Mouse (Mus musculus): Measurements from ENCODE around the gene Ccl6. TPM values are rescaled to one million over a fixed set of nuclear protein-coding genes. Genes with fewer than 3 reads are reported as not detected.

The Ccl6 gene
- total and polyA plus RNA-seq, 2 experiments from 2014 or later: 5.1 TPM; not detected in 1

DNA sequence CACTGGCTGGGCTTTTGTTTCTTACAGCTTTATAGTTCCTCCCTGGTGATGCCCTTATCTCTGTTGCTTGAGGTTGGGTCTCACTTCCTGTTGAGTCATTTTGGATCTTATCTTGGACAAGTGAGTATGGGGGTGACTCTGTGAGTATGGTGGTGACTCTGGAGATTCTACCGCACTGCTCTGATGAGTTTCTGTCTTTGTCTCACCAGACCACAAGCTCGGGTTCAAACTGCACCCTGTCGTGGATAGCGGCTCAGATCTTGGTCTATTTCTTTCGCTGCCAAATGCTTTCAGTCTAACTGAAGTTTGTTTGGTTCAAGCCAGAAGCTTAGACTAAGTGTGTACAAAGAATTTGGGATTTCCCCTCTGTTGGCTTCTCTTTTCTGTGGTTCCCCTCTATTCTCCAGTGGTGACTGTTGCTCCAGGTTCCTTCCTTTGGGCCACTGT is 42.7 kb downstream of the Ccl6 start:
- Histone ChIP-seq H3K9me3 (replicated peaks; ENCODE audit: control insufficient read depth, low read length) (no peaks in the 10 kb centered on the region), H3K27ac (ENCODE audit: low read depth) (no peak overlapping the region), H3K36me3 (replicated peaks; ENCODE audit: control insufficient read depth, insufficient read depth, low read length) (no peaks in the 10 kb centered on the region), H3K4me2 (ENCODE audit: low read depth, low read length) (no peak overlapping the region), H3K27me3 (ENCODE audit: control insufficient read depth, insufficient read depth, low read length) (no peaks in the 10 kb centered on the region), H3K9ac (replicated peaks; ENCODE audit: low read depth, low read length) (no peak overlapping the region), H3K4me3 (ENCODE audit: low read depth, low read length) (no peak overlapping the region), H3K4me1 (ENCODE audit: control insufficient read depth, insufficient read depth) (no peaks in the 10 kb centered on the region)
- ATAC-seq (ENCODE audit: insufficient read depth, low read depth) (no peak), DNase-seq (ENCODE audit: low spot score) (no peak)
- WGBS: 73% methylated on average over 5 of the region's 5 CpGs
- TF ChIP-seq CTCF (IDR thresholded peaks at IDR 0.05; ENCODE audit: low read depth): no peak
- TF ChIP-seq EP300 (IDR thresholded peaks at IDR 0.05; ENCODE audit: low read depth): no peak

DNA sequence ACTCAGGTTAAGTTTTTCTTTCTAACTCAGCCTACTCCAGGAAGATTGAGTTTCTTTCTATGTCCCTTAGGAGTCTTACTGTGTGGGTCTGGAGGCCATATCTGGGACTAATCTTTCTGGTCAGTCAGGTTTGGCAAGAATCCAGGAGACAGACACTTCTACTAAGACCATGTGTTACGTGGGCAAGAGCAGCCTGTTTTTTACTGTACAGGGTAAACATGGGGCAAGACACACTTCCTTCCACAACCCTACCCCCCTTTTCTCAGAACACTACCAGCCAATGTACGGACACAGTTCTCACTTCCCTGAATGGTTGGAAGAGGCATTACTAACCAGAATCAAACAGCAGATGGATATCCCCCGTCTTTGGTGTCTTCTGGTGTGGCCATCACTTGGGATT is 48.7 kb downstream of the Ccl6 start:
- H3K9ac ChIP-seq (replicated peaks; ENCODE audit: low read depth, low read length): no peak overlapping the region
- no peak overlapping the region for H3K27ac ChIP-seq (ENCODE audit: low read depth)
- 59% methylated on average over 3 of the region's 3 CpGs for WGBS
- no peak overlapping the region for H3K4me2 ChIP-seq (ENCODE audit: low read depth, low read length)
- H3K9me3 ChIP-seq (replicated peaks; ENCODE audit: control insufficient read depth, low read length): no peaks in the 10 kb centered on the region
- no peak for ATAC-seq (ENCODE audit: insufficient read depth, low read depth)
- no peak overlapping the region for H3K4me3 ChIP-seq (ENCODE audit: low read depth, low read length)
- no peak for DNase-seq (ENCODE audit: low spot score)
- TF ChIP-seq CTCF (IDR thresholded peaks at IDR 0.05; ENCODE audit: low read depth): no peak
- no peak for TF ChIP-seq EP300 (IDR thresholded peaks at IDR 0.05; ENCODE audit: low read depth)
- no peaks in the 10 kb centered on the region for H3K27me3 ChIP-seq (ENCODE audit: control insufficient read depth, insufficient read depth, low read length)
- H3K36me3 ChIP-seq (replicated peaks; ENCODE audit: control insufficient read depth, insufficient read depth, low read length): no peaks in the 10 kb centered on the region
- H3K4me1 ChIP-seq (ENCODE audit: control insufficient read depth, insufficient read depth): no peaks in the 10 kb centered on the region

- DNase-seq (ENCODE audit: low spot score): no peak
- Histone ChIP-seq H3K27ac (ENCODE audit: low read depth) (no peak overlapping the region), H3K9ac (replicated peaks; ENCODE audit: low read depth, low read length) (no peak overlapping the region), H3K4me1 (ENCODE audit: control insufficient read depth, insufficient read depth) (no peaks in the 10 kb centered on the region), H3K4me3 (ENCODE audit: low read depth, low read length) (no peak overlapping the region), H3K9me3 (replicated peaks; ENCODE audit: control insufficient read depth, low read length) (no peaks in the 10 kb centered on the region), H3K27me3 (ENCODE audit: control insufficient read depth, insufficient read depth, low read length) (no peaks in the 10 kb centered on the region), H3K36me3 (replicated peaks; ENCODE audit: control insufficient read depth, insufficient read depth, low read length) (no peaks in the 10 kb centered on the region), H3K4me2 (ENCODE audit: low read depth, low read length) (no peak overlapping the region)
- TF ChIP-seq CTCF (IDR thresholded peaks at IDR 0.05; ENCODE audit: low read depth) (no peak), EP300 (IDR thresholded peaks at IDR 0.05; ENCODE audit: low read depth) (no peak)
- 83% methylated on average over 3 of the region's 3 CpGs for WGBS
- ATAC-seq (ENCODE audit: insufficient read depth, low read depth): no peak
Observed at GRCm38 (mm10) chr11:83541415-83541814, 51.5 kb downstream of the Ccl6 start.

DNA sequence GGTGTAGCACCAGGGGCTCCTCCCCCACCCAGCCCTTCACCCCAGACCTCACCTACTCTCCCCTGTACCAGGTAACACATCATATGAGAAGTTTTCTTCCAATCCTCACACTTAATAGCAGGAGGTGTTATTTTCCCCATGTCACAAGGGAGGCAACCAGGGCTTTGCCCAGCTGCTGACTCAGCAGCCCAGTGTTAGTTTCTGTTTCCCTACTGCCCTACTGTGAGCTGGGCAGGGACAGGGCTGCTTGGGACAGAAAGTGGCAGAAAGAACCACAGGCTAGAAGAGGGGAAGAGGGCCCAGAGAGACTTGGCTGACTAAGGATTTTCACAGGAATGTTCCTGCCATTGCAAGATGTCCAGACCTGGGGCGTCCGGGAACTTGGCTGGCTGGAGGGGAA is 52.0 kb downstream of the Ccl6 start:
- ATAC-seq (ENCODE audit: insufficient read depth, low read depth) (no peak), DNase-seq (ENCODE audit: low spot score) (no peak)
- 85% methylated on average over 2 of the region's 2 CpGs for WGBS
- Histone ChIP-seq H3K9me3 (replicated peaks; ENCODE audit: control insufficient read depth, low read length) (no peaks in the 10 kb centered on the region), H3K4me3 (ENCODE audit: low read depth, low read length) (no peak overlapping the region), H3K36me3 (replicated peaks; ENCODE audit: control insufficient read depth, insufficient read depth, low read length) (no peaks in the 10 kb centered on the region), H3K27ac (ENCODE audit: low read depth) (no peak overlapping the region), H3K4me2 (ENCODE audit: low read depth, low read length) (no peak overlapping the region), H3K9ac (replicated peaks; ENCODE audit: low read depth, low read length) (no peak overlapping the region), H3K4me1 (ENCODE audit: control insufficient read depth, insufficient read depth) (no peaks in the 10 kb centered on the region), H3K27me3 (ENCODE audit: control insufficient read depth, insufficient read depth, low read length) (no peaks in the 10 kb centered on the region)
- TF ChIP-seq EP300 (IDR thresholded peaks at IDR 0.05; ENCODE audit: low read depth) (no peak), CTCF (IDR thresholded peaks at IDR 0.05; ENCODE audit: low read depth) (no peak)

GRCm38 (mm10) chr11:83538705-83539314 is 54.1 kb downstream of the Ccl6 start:
- DNase-seq (ENCODE audit: low spot score) (no peak), ATAC-seq (ENCODE audit: insufficient read depth, low read depth) (no peak)
- Histone ChIP-seq H3K4me1 (ENCODE audit: control insufficient read depth, insufficient read depth) (peaks cover 6% of the 10 kb centered on the region; the same call in 1 of the 2 replicates), H3K9me3 (replicated peaks; ENCODE audit: control insufficient read depth, low read length) (no peaks in the 10 kb centered on the region), H3K27me3 (ENCODE audit: control insufficient read depth, insufficient read depth, low read length) (no peaks in the 10 kb centered on the region), H3K4me2 (ENCODE audit: low read depth, low read length) (no peak overlapping the region), H3K27ac (ENCODE audit: low read depth) (no peak overlapping the region), H3K4me3 (ENCODE audit: low read depth, low read length) (no peak overlapping the region), H3K9ac (replicated peaks; ENCODE audit: low read depth, low read length) (no peak overlapping the region), H3K36me3 (replicated peaks; ENCODE audit: control insufficient read depth, insufficient read depth, low read length) (no peaks in the 10 kb centered on the region)
- 68% methylated on average over 3 of the region's 3 CpGs for WGBS
- TF ChIP-seq CTCF (IDR thresholded peaks at IDR 0.05; ENCODE audit: low read depth) (no peak), EP300 (IDR thresholded peaks at IDR 0.05; ENCODE audit: low read depth) (no peak)

Other genes with a start within 250 kb of the Ccl6 start
- 31.1 and 45.3 TPM in 2 replicates for gene Rasl10b, start 183.9 kb downstream of the Ccl6 start, total RNA-seq (2014; rRNA removed; ENCODE audit: low replicate concordance)
- 7.9 and 9.2 TPM in 2 replicates for gene Rasl10b, start 183.9 kb downstream of the Ccl6 start, polyA plus RNA-seq (2015; fragmentation: Nextera tagmentation; extraction: Ambion mirVana)
- not detected in 2 replicates for gene Gas2l2, start 163.6 kb downstream of the Ccl6 start, total RNA-seq (2014; rRNA removed; ENCODE audit: low replicate concordance)
- 0.15 TPM in 1 of 2 replicates, not detected in the other for gene Gas2l2, start 163.6 kb downstream of the Ccl6 start, polyA plus RNA-seq (2015; fragmentation: Nextera tagmentation; extraction: Ambion mirVana)
- gene 1700020L24Rik, start 155.4 kb downstream of the Ccl6 start, total RNA-seq (2014; rRNA removed; ENCODE audit: low replicate concordance): 4.2 TPM in 1 of 2 replicates, not detected in the other
- 0.81 and 1.1 TPM in 2 replicates for gene 1700020L24Rik, start 155.4 kb downstream of the Ccl6 start, polyA plus RNA-seq (2015; fragmentation: Nextera tagmentation; extraction: Ambion mirVana)
- gene Mmp28, start 130.0 kb downstream of the Ccl6 start, total RNA-seq (2014; rRNA removed; ENCODE audit: low replicate concordance): 7.8 and 24.7 TPM in 2 replicates
- gene Mmp28, start 130.0 kb downstream of the Ccl6 start, polyA plus RNA-seq (2015; fragmentation: Nextera tagmentation; extraction: Ambion mirVana): 3.7 and 4.3 TPM in 2 replicates
- 1.6 and 6.0 TPM in 2 replicates for gene Taf15, start 120.0 kb downstream of the Ccl6 start, total RNA-seq (2014; rRNA removed; ENCODE audit: low replicate concordance)
- 4.2 and 4.7 TPM in 2 replicates for gene Taf15, start 120.0 kb downstream of the Ccl6 start, polyA plus RNA-seq (2015; fragmentation: Nextera tagmentation; extraction: Ambion mirVana)
- gene Heatr9, start 70.9 kb downstream of the Ccl6 start, total RNA-seq (2014; rRNA removed; ENCODE audit: low replicate concordance): not detected in 2 replicates
- not detected in 2 replicates for gene Heatr9, start 70.9 kb downstream of the Ccl6 start, polyA plus RNA-seq (2015; fragmentation: Nextera tagmentation; extraction: Ambion mirVana)
- gene Ccl5, start 62.6 kb downstream of the Ccl6 start, total RNA-seq (2014; rRNA removed; ENCODE audit: low replicate concordance): not detected in 2 replicates
- gene Ccl5, start 62.6 kb downstream of the Ccl6 start, polyA plus RNA-seq (2015; fragmentation: Nextera tagmentation; extraction: Ambion mirVana): 0.31 and 0.65 TPM in 2 replicates
- gene Ccl9, start 14.5 kb downstream of the Ccl6 start, total RNA-seq (2014; rRNA removed; ENCODE audit: low replicate concordance): 3.5 and 8.6 TPM in 2 replicates
- 2.2 and 3.6 TPM in 2 replicates for gene Ccl9, start 14.5 kb downstream of the Ccl6 start, polyA plus RNA-seq (2015; fragmentation: Nextera tagmentation; extraction: Ambion mirVana)
- not detected in 2 replicates for gene Rpl9-ps1, start 52.5 kb upstream of the Ccl6 start, total RNA-seq (2014; rRNA removed; ENCODE audit: low replicate concordance)
- not detected in 2 replicates for gene Rpl9-ps1, start 52.5 kb upstream of the Ccl6 start, polyA plus RNA-seq (2015; fragmentation: Nextera tagmentation; extraction: Ambion mirVana)
- gene Ccl3, start 56.3 kb upstream of the Ccl6 start, total RNA-seq (2014; rRNA removed; ENCODE audit: low replicate concordance): 0.73 TPM in 1 of 2 replicates, not detected in the other
- 0.31 and 0.52 TPM in 2 replicates for gene Ccl3, start 56.3 kb upstream of the Ccl6 start, polyA plus RNA-seq (2015; fragmentation: Nextera tagmentation; extraction: Ambion mirVana)
- gene Ccl4, start 69.5 kb upstream of the Ccl6 start, total RNA-seq (2014; rRNA removed; ENCODE audit: low replicate concordance): not detected in 2 replicates
- gene Ccl4, start 69.5 kb upstream of the Ccl6 start, polyA plus RNA-seq (2015; fragmentation: Nextera tagmentation; extraction: Ambion mirVana): 0.98 and 1.7 TPM in 2 replicates
- gene Wfdc17, start 110.9 kb upstream of the Ccl6 start, total RNA-seq (2014; rRNA removed; ENCODE audit: low replicate concordance): 9.8 TPM in 1 of 2 replicates, not detected in the other
- gene Wfdc17, start 110.9 kb upstream of the Ccl6 start, polyA plus RNA-seq (2015; fragmentation: Nextera tagmentation; extraction: Ambion mirVana): 2.9 and 3.7 TPM in 2 replicates
- not detected in 2 replicates for gene Wfdc18, start 115.9 kb upstream of the Ccl6 start, total RNA-seq (2014; rRNA removed; ENCODE audit: low replicate concordance)
- 3.3 and 4.6 TPM in 2 replicates for gene Wfdc18, start 115.9 kb upstream of the Ccl6 start, polyA plus RNA-seq (2015; fragmentation: Nextera tagmentation; extraction: Ambion mirVana)
- not detected in 2 replicates for gene Wfdc21, start 153.9 kb upstream of the Ccl6 start, total RNA-seq (2014; rRNA removed; ENCODE audit: low replicate concordance)
- 0.52 and 0.82 TPM in 2 replicates for gene Wfdc21, start 153.9 kb upstream of the Ccl6 start, polyA plus RNA-seq (2015; fragmentation: Nextera tagmentation; extraction: Ambion mirVana)
- gene Heatr6, start 160.6 kb upstream of the Ccl6 start, total RNA-seq (2014; rRNA removed; ENCODE audit: low replicate concordance): 10.2 and 15.1 TPM in 2 replicates
- gene Heatr6, start 160.6 kb upstream of the Ccl6 start, polyA plus RNA-seq (2015; fragmentation: Nextera tagmentation; extraction: Ambion mirVana): 8.9 and 9.6 TPM in 2 replicates

Data from heart, postnatal 0 days (tissue).